Mouse (Mus musculus) limb, embryonic 10.5 days (tissue): Measurements from ENCODE around the gene Cyp4f39. TPM values are rescaled to one million over a fixed set of nuclear protein-coding genes. Genes with fewer than 3 reads are reported as not detected.
"Not testable (repeated sequence)": the region's sequence is repeated elsewhere in the genome, so short reads cannot be mapped to it uniquely, and the experiment has no call there.

Experiments
- DNase-seq: peaks from one replicate; pipeline ENCODE4 v3.0.0-alpha.2; 2017; ENCODE audit warnings: low spot score
- H3K27ac ChIP-seq: fragments of 300-500 bp; sonication (generic); 2 replicates; pipeline ENCODE4 v1.5.1; 2016; ENCODE audit warnings: mild to moderate bottlenecking
- H3K27me3 ChIP-seq: fragments of 300-500 bp; sonication (generic); 2 replicates; pipeline ENCODE4 v1.6.1; 2016; ENCODE audit warnings: low read depth, mild to moderate bottlenecking; ENCODE audit not compliant: poor library complexity, severe bottlenecking
- H3K36me3 ChIP-seq: fragments of 300-500 bp; sonication (generic); 2 replicates; pipeline ENCODE4 v1.6.1; 2016; ENCODE audit warnings: mild to moderate bottlenecking, moderate library complexity
- H3K4me1 ChIP-seq: fragments of 300-500 bp; sonication (generic); 2 replicates; pipeline ENCODE4 v1.6.1; 2016
- H3K4me3 ChIP-seq: fragments of 300-500 bp; sonication (generic); 2 replicates; pipeline ENCODE4 v1.5.1; 2016; ENCODE audit warnings: mild to moderate bottlenecking, moderate library complexity
- H3K9me3 ChIP-seq: fragments of 300-500 bp; sonication (generic); replicated peaks from 2 replicates; pipeline ENCODE4 v1.6.1; 2016; ENCODE audit warnings: mild to moderate bottlenecking
- whole genome bisulfite sequencing: fragments of 180-500 bp; shearing (Covaris S2); methylation state at CpG from one replicate; pipeline ENCODE4 v1.1.7; 2016; 5-methylcytosine and 5-hydroxymethylcytosine counted together
- polyA plus RNA-seq: library from polyadenylated mRNA; unstranded; fragments of >200 nt; fragmentation: Nextera tagmentation; extraction: Ambion mirVana; gene quantifications from 2 replicates; pipeline ENCODE4 v1.2.1, GENCODE M21; 2016

The Cyp4f39 gene
- polyA plus RNA-seq, 1 experiment from 2014 or later: not detected

DNA sequence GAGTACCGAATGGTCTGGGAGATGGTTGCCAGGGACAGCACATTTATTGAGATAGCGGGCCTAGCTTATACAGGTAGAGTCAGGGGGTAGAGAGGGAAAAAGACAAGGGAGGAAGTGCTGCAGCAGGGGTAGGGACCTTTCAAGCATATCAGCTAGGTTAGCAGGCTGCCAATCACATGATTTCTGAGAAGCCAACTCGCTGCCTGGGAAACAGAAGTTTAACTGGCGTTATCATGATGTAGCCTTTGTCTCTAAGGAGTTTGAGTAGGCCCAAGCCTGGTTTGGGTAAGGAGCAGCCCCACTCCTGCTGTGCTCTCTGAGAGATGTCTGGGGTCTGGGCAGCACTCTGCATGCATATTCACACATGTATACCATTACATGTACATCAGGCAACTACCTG is 69.9 kb downstream of the Cyp4f39 start:
- DNase-seq: no peak
- Histone ChIP-seq H3K4me1 (no peaks in the 10 kb centered on the region), H3K4me3 (no peak overlapping the region), H3K9me3 (no peaks in the 10 kb centered on the region), H3K27ac (no peak overlapping the region), H3K27me3 (no peaks in the 10 kb centered on the region), H3K36me3 (peaks cover 15% of the 10 kb centered on the region)
- 91% methylated on average over 4 of the region's 4 CpGs for WGBS

GRCm38 (mm10) chr17:32522816-32523215 is 70.3 kb downstream of the Cyp4f39 start:
- DNase-seq: no peak
- Histone ChIP-seq H3K4me1 (no peaks in the 10 kb centered on the region), H3K36me3 (peaks cover 17% of the 10 kb centered on the region), H3K9me3 (no peaks in the 10 kb centered on the region), H3K4me3 (no peak overlapping the region), H3K27ac (no peak overlapping the region), H3K27me3 (no peaks in the 10 kb centered on the region)
- 89% methylated on average over 5 of the region's 5 CpGs for WGBS

DNA sequence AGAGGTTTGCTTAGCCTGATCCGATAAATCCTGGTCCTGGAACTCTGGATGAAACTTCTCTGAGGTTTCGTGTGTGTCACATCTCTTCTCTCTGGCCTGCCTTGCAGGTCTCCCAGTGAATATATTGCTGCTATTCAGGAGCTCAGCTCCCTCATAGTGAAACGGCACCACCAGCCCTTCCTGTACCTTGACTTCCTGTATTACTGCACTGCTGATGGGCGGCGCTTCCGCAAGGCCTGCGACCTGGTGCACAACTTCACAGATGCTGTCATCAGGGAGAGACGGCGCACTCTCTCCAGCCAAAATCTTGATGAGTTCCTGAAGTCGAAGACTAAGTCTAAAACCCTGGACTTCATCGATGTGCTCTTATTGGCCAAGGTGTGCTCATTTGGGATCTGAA is 71.4 kb downstream of the Cyp4f39 start:
- Histone ChIP-seq H3K36me3 (peaks cover 20% of the 10 kb centered on the region), H3K9me3 (no peaks in the 10 kb centered on the region), H3K4me3 (no peak overlapping the region), H3K4me1 (peaks cover 9% of the 10 kb centered on the region), H3K27me3 (no peaks in the 10 kb centered on the region), H3K27ac (no peak overlapping the region)
- 94% methylated on average over 11 of the region's 11 CpGs for WGBS
- DNase-seq: no peak

- WGBS: 87% methylated on average over 1 of the region's 1 CpGs
- H3K4me3 ChIP-seq, H3K4me1 ChIP-seq, H3K27me3 ChIP-seq, DNase-seq, H3K9me3 ChIP-seq, H3K27ac ChIP-seq: not testable (repeated sequence)
- H3K36me3 ChIP-seq: peaks cover 20% of the 10 kb centered on the region
Observed at GRCm38 (mm10) chr17:32526341-32526740, 73.8 kb downstream of the Cyp4f39 start.

- H3K4me1 ChIP-seq: peaks cover 9% of the 10 kb centered on the region
- WGBS: 87% methylated on average over 11 of the region's 11 CpGs
Observed at GRCm38 (mm10) chr17:32527748-32528147, 75.2 kb downstream of the Cyp4f39 start.

GRCm38 (mm10) chr17:32528408-32529337 is 76.2 kb downstream of the Cyp4f39 start:
- Histone ChIP-seq H3K4me3 (peak overlapping the region; percentile 41), H3K27ac (peak overlapping the region; percentile 30; the same call in 1 of the 2 replicates), H3K4me1 (peaks cover 9% of the 10 kb centered on the region), H3K27me3 (no peaks in the 10 kb centered on the region), H3K36me3 (peaks cover 11% of the 10 kb centered on the region), H3K9me3 (no peaks in the 10 kb centered on the region)
- DNase-seq: peak; percentile 86
- WGBS: 13% methylated on average over 26 of the region's 26 CpGs

More at GRCm38 (mm10) chr17:32527748-32528147, 75.2 kb downstream of the Cyp4f39 start:
- Histone ChIP-seq H3K9me3 (no peaks in the 10 kb centered on the region), H3K27me3 (no peaks in the 10 kb centered on the region), H3K4me3 (no peak overlapping the region), H3K36me3 (peaks cover 14% of the 10 kb centered on the region), H3K27ac (no peak overlapping the region)
- DNase-seq: no peak

- H3K4me1 ChIP-seq: peaks cover 21% of the 10 kb centered on the region
- DNase-seq, H3K27ac ChIP-seq, H3K9me3 ChIP-seq, H3K4me3 ChIP-seq, H3K27me3 ChIP-seq, H3K36me3 ChIP-seq: not testable (repeated sequence)
- 66% methylated on average over 4 of the region's 4 CpGs for WGBS
Observed at GRCm38 (mm10) chr17:32532356-32532755, 79.8 kb downstream of the Cyp4f39 start.

- Histone ChIP-seq H3K9me3 (no peaks in the 10 kb centered on the region), H3K27ac (no peak overlapping the region), H3K4me1 (peaks cover 12% of the 10 kb centered on the region), H3K4me3 (no peak overlapping the region), H3K36me3 (no peaks in the 10 kb centered on the region), H3K27me3 (no peaks in the 10 kb centered on the region)
- 86% methylated on average over 6 of the region's 6 CpGs for WGBS
- no peak for DNase-seq
Observed at GRCm38 (mm10) chr17:32534068-32534467, 81.5 kb downstream of the Cyp4f39 start.

DNA sequence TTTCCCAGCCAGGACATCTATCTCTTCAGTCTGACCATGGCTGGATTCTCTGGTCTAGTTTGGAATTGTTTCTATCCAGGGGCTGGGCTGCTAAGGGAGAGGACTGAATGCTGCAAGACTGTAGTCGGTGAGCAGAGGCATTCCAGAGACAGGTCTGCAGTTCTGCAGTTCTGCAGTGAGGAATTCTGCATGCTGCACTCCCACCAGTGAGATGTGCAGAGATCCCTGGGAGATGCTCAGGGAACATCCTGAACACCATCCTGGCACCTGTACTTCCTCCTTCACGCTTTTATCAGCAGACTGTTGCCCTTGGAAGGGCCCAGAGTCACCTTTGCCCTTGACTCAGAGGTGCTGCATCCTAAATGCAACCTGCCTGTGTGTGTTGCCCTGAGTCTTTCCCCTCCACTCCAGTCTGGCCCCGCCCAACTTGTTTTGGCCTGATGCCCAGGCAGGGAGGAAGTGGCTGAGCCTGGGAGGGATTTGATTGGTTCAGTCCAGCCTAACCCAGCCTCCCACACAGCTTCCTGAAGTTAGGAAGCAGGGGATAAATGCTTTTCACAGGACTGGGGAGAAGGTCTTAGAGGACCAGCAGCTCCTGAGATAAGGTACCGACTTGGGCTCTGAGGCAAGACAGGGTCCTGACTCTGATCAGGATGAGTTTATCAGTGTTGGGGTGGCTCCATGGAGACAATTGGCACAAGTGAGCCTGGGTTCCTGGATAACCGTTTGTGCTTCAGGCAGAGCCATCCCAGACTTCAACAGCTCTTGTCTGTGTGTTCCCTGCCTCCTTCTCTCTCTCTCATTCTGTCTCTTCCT is 83.7 kb downstream of the Cyp4f39 start, which contains the start of gene Cyp4f16:
Gene Cyp4f16, plus strand, starts transcription at position 508 of the 816 bp plus-strand sequence.
- not testable (repeated sequence) for H3K9me3 ChIP-seq, H3K36me3 ChIP-seq, H3K27me3 ChIP-seq
- peak; percentile 79 for DNase-seq
- 10% methylated on average over 5 of the region's 5 CpGs for WGBS
- Histone ChIP-seq H3K4me1 (peaks cover 12% of the 10 kb centered on the region), H3K27ac (peak within 1 kb of the TSS; percentile 66; the same call in 1 of the 2 replicates), H3K4me3 (peak within 1 kb of the TSS; percentile 52)

GRCm38 (mm10) chr17:32536867-32537250 is 84.3 kb downstream of the Cyp4f39 start:
- no peak for DNase-seq
- Histone ChIP-seq H3K4me3 (peak overlapping the region; percentile 52), H3K27me3 (no peaks in the 10 kb centered on the region), H3K36me3 (0 out of 2 replicates have a peak, but pooled peaks cover 2% of the 10 kb centered on the region), H3K27ac (peak overlapping the region; percentile 66; the same call in 1 of the 2 replicates), H3K9me3 (no peaks in the 10 kb centered on the region), H3K4me1 (peaks cover 12% of the 10 kb centered on the region)
- WGBS: 76% methylated on average over 5 of the region's 5 CpGs
